Mouse (Mus musculus) spleen, adult 2 months (tissue): ENCODE measurements around the gene Tmem129. TPM values are rescaled to one million over a fixed set of nuclear protein-coding genes. Genes with fewer than 3 reads are reported as not detected.

Experiments used
- DNase-seq, 2 experiments: peaks; one replicate each; pipeline versions ENCODE4 v3.0.0 to v3.0.0-alpha.2; 2012 to 2021; ENCODE audit warnings: low spot score in 2 of 2, low read depth in 1 of 2
- H3K27ac ChIP-seq: fragments of 200-500 bp; 2 replicates; pipeline ENCODE4 v1.5.1; 2012; ENCODE audit warnings: low read length, inconsistent platforms; ENCODE audit not compliant: insufficient read depth
- H3K27me3 ChIP-seq: fragments of 200-500 bp; 2 replicates; pipeline ENCODE4 v1.6.1; 2012; ENCODE audit warnings: mild to moderate bottlenecking, moderate library complexity, low read length, inconsistent platforms; ENCODE audit not compliant: control insufficient read depth, insufficient read depth
- H3K36me3 ChIP-seq: fragments of 200-500 bp; 2 replicates; pipeline ENCODE4 v1.6.1; 2012; ENCODE audit warnings: mild to moderate bottlenecking, low read length, inconsistent platforms; ENCODE audit not compliant: control insufficient read depth, insufficient read depth
- H3K4me1 ChIP-seq: fragments of 200-500 bp; 2 replicates; pipeline ENCODE4 v1.6.1; 2011; ENCODE audit warnings: inconsistent platforms; ENCODE audit not compliant: control insufficient read depth, insufficient read depth, insufficient read length
- H3K4me3 ChIP-seq: fragments of 200-500 bp; 2 replicates; pipeline ENCODE4 v1.5.1; 2011; ENCODE audit warnings: mild to moderate bottlenecking, inconsistent platforms; ENCODE audit not compliant: insufficient read depth, insufficient read length; ENCODE audit errors: extremely low read depth
- CTCF ChIP-seq: fragments of 200-500 bp; IDR thresholded peaks from 2 replicates; pipeline ENCODE4 v1.5.1; 2011; ENCODE audit warnings: mild to moderate bottlenecking, inconsistent platforms; ENCODE audit not compliant: insufficient read depth, insufficient read length, insufficient replicate concordance; ENCODE audit errors: extremely low read depth
- POLR2A ChIP-seq: fragments of 200-500 bp; IDR thresholded peaks from 2 replicates; pipeline ENCODE4 v1.6.1; 2011; ENCODE audit warnings: low read depth, low read length, inconsistent platforms
- WGBS: fragments of 180-500 bp; shearing (Covaris S2); methylation state at CpG from one replicate; pipeline ENCODE4 v1.1.7; 2018; 5-methylcytosine and 5-hydroxymethylcytosine counted together
- polyA plus RNA-seq: library from polyadenylated mRNA; depleted of rRNA; stranded (reverse); fragments of >200 nt; gene quantifications from 2 replicates; pipeline ENCODE4 v1.2.3, GENCODE M21; 2012

Gene Tmem129
- polyA plus RNA-seq, 1 experiment, result 24.8 TPM

- Histone ChIP-seq H3K27me3 (no peaks in the 10 kb centered on the region), H3K36me3 (no peaks in the 10 kb centered on the region), H3K27ac (no peak overlapping the region), H3K4me1 (peaks cover 5% of the 10 kb centered on the region; the same call in 1 of the 2 replicates), H3K4me3 (no peak overlapping the region)
- no peak for DNase-seq
- 85% methylated on average over 4 of the region's 4 CpGs for WGBS
- TF ChIP-seq CTCF (no peak), POLR2A (no peak)
These were observed 28.9 kb upstream of the Tmem129 start for GRCm38 (mm10) chr5:33687142-33687541.

GRCm38 (mm10) chr5:33684932-33685331 lies 26.7 kb upstream of the Tmem129 start:
- Histone ChIP-seq H3K27ac (no peak overlapping the region), H3K4me1 (peaks cover 8% of the 10 kb centered on the region; the same call in 1 of the 2 replicates), H3K36me3 (no peaks in the 10 kb centered on the region), H3K27me3 (no peaks in the 10 kb centered on the region), H3K4me3 (no peak overlapping the region)
- TF ChIP-seq CTCF (no peak), POLR2A (no peak)
- no peak for DNase-seq
- WGBS, result 96% methylated on average over 4 of the region's 4 CpGs

GRCm38 (mm10) chr5:33683897-33684652 lies 25.9 kb upstream of the Tmem129 start:
- 50% methylated on average over 7 of the region's 7 CpGs for WGBS
- no peaks in the 10 kb centered on the region for H3K36me3 ChIP-seq
- H3K27ac ChIP-seq, result no peak overlapping the region
- TF ChIP-seq CTCF (no peak), POLR2A (no peak)
- no peaks in the 10 kb centered on the region for H3K27me3 ChIP-seq
- no peak overlapping the region for H3K4me3 ChIP-seq
- no peak for DNase-seq
- H3K4me1 ChIP-seq, result peaks cover 8% of the 10 kb centered on the region; the same call in 1 of the 2 replicates

GRCm38 (mm10) chr5:33682963-33683362 lies 24.7 kb upstream of the Tmem129 start:
- DNase-seq, result no peak
- no peak overlapping the region for H3K27ac ChIP-seq

GRCm38 (mm10) chr5:33681611-33682388 lies 23.6 kb upstream of the Tmem129 start:
- no peak for TF ChIP-seq POLR2A
- no peak for TF ChIP-seq CTCF
- DNase-seq, result no peak
- peaks cover 8% of the 10 kb centered on the region; the same call in 1 of the 2 replicates for H3K4me1 ChIP-seq

More at GRCm38 (mm10) chr5:33682963-33683362, 24.7 kb upstream of the Tmem129 start:
- H3K36me3 ChIP-seq, result no peaks in the 10 kb centered on the region
- no peaks in the 10 kb centered on the region for H3K27me3 ChIP-seq
- peaks cover 8% of the 10 kb centered on the region; the same call in 1 of the 2 replicates for H3K4me1 ChIP-seq
- TF ChIP-seq CTCF (no peak), POLR2A (no peak)
- WGBS, result 21% methylated on average over 4 of the region's 4 CpGs
- no peak overlapping the region for H3K4me3 ChIP-seq

GRCm38 (mm10) chr5:33681044-33681443 lies 22.8 kb upstream of the Tmem129 start:
- Histone ChIP-seq H3K36me3 (no peaks in the 10 kb centered on the region), H3K4me1 (peaks cover 8% of the 10 kb centered on the region; the same call in 1 of the 2 replicates), H3K27me3 (no peaks in the 10 kb centered on the region), H3K27ac (no peak overlapping the region), H3K4me3 (no peak overlapping the region)
- TF ChIP-seq POLR2A (no peak), CTCF (no peak)
- 33% methylated on average over 3 of the region's 3 CpGs for WGBS
- no peak for DNase-seq

More at GRCm38 (mm10) chr5:33681611-33682388, 23.6 kb upstream of the Tmem129 start:
- Histone ChIP-seq H3K4me3 (no peak overlapping the region), H3K36me3 (no peaks in the 10 kb centered on the region), H3K27ac (no peak overlapping the region), H3K27me3 (no peaks in the 10 kb centered on the region)
- WGBS, result 35% methylated on average over 15 of the region's 15 CpGs

- Histone ChIP-seq H3K27me3 (no peaks in the 10 kb centered on the region), H3K4me3 (no peak overlapping the region), H3K36me3 (no peaks in the 10 kb centered on the region), H3K4me1 (peaks cover 8% of the 10 kb centered on the region; the same call in 1 of the 2 replicates), H3K27ac (no peak overlapping the region)
- DNase-seq, result no peak
- TF ChIP-seq CTCF (no peak), POLR2A (no peak)
- WGBS, result 95% methylated on average over 5 of the region's 5 CpGs
These were observed 20.0 kb upstream of the Tmem129 start for GRCm38 (mm10) chr5:33678244-33678643.
